8 mouse cellular contexts compared by ENCODE assay signal in the genomic region with DNA sequence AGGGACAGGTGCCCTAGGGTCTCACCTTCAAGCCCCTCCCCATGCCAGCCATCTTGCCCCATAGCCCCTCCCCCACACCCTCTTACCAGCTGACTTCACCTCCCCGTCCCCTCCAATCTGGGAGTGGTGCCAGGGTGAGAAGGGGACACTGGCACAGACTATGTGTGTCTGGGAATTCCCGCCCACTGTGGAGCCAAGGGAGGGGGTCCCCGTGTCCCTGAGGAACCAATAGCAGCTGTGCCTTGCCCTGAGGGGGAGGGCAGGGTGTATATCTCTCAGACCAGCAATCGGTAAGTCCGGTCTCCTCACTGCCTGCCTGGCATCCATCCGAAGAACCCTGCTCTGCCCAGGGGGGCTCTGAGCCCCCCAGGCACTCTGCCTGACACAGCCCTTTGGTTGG.
A peak's percentile ranks its signal among the peaks of the same experiment; 100 is the strongest.
DNase-seq lines count a peak whose midpoint lies in the region.

No protein-coding gene starts in this region.

- peak; percentile 38 to 72 for DNase-seq in kidney, postnatal 25 days
- no peak for DNase-seq in kidney, adult 9 months
- peak; percentile 78 for DNase-seq in cerebellum, adult 9-10 months
- peak; percentile 72 to 77 for DNase-seq in frontal cortex, postnatal 36 days (ENCODE audit: low spot score in 2 of 2)
- DNase-seq in left cerebral cortex, adult 11 months (ENCODE audit: low spot score), result peak; percentile 85
- peak; percentile 57 for DNase-seq in testis, postnatal 14 days (ENCODE audit: low spot score)
- no peak for DNase-seq in thymus, postnatal 4 days
- DNase-seq in lung, postnatal 14 days, result no peak

Comparison
In these comparisons a context has a peak if more than half of its experiments do, and no peak if none do; other contexts are left out.
1. DNase-seq: peak in kidney, postnatal 25 days (2 of 2), cerebellum, adult 9-10 months (single experiment), frontal cortex, postnatal 36 days (2 of 2), left cerebral cortex, adult 11 months (single experiment) and testis, postnatal 14 days (single experiment); none in kidney, adult 9 months (single experiment), thymus, postnatal 4 days (single experiment) and lung, postnatal 14 days (single experiment).